In genomic region chr17:66847011-66847410, GRCm38 (mm10) we compare ENCODE assay signal across 6 mouse cellular contexts.
A peak's percentile ranks its signal among the peaks of the same experiment; 100 is the strongest.
DNase-seq lines count a peak whose midpoint lies in the region; ATAC-seq and TF ChIP-seq lines count a peak whose summit lies in the region.
"Not testable (repeated sequence)": the region's sequence is repeated elsewhere in the genome, so short reads cannot be mapped to it uniquely, and the experiment has no call there.

No protein-coding gene starts in this region.

- peaks cover 26% of the 10 kb centered on the region for H3K4me1 ChIP-seq in limb, embryonic 10.5 days
- not testable (repeated sequence) for H3K4me1 ChIP-seq in liver, embryonic 15.5 days (replicated peaks); lung, postnatal 0 days (ENCODE audit: insufficient read depth, low read depth, low read length)

- H3K9me3 ChIP-seq in limb, embryonic 10.5 days (replicated peaks); liver, embryonic 15.5 days (replicated peaks); lung, postnatal 0 days (ENCODE audit: low read length): not testable (repeated sequence)

- H3K9ac ChIP-seq in liver, embryonic 15.5 days; lung, postnatal 0 days (replicated peaks; ENCODE audit: low read depth): not testable (repeated sequence)

- peaks cover 15% of the 10 kb centered on the region; the same call in 1 of the 2 replicates for H3K27me3 ChIP-seq in limb, embryonic 10.5 days (ENCODE audit: low read depth, poor library complexity, severe bottlenecking)
- H3K27me3 ChIP-seq in liver, embryonic 15.5 days; lung, postnatal 0 days (replicated peaks; ENCODE audit: insufficient read depth, low read length): not testable (repeated sequence)

- H3K36me3 ChIP-seq in limb, embryonic 10.5 days; liver, embryonic 15.5 days (replicated peaks); lung, postnatal 0 days (ENCODE audit: insufficient read depth, low read length): not testable (repeated sequence)

- not testable (repeated sequence) for TF ChIP-seq CTCF in lung, postnatal 0 days (IDR thresholded peaks at IDR 0.05)

- peak; percentile 31; the same call in 1 of the 2 replicates for ATAC-seq in liver, embryonic 15.5 days (ENCODE audit: insufficient read depth)
- ATAC-seq in lung, postnatal 0 days, result peak; percentile 30; the same call in 1 of the 2 replicates

- DNase-seq in adrenal gland, adult 2 months, result peak; percentile 50
- peak; percentile 35 for DNase-seq in adrenal gland, postnatal 14 days
- DNase-seq in limb, embryonic 10.5 days (ENCODE audit: low spot score), result peak; percentile 24
- DNase-seq in lung, postnatal 0 days (ENCODE audit: low spot score), result peak; percentile 31
- DNase-seq in ovary, adult 18-20 months (ENCODE audit: low spot score), result peak; percentile 26

- WGBS in limb, embryonic 10.5 days, result 91% methylated on average over 4 of the region's 4 CpGs
- WGBS in liver, embryonic 15.5 days (ENCODE audit: insufficient replicate concordance), result 49% methylated on average over 4 of the region's 4 CpGs
- 79% methylated on average over 4 of the region's 4 CpGs for WGBS in lung, postnatal 0 days

- not testable (repeated sequence) for H3K27ac ChIP-seq in limb, embryonic 10.5 days; liver, embryonic 15.5 days (replicated peaks); lung, postnatal 0 days (ENCODE audit: low read length)

- TF ChIP-seq EP300 in lung, postnatal 0 days (IDR thresholded peaks at IDR 0.05), result not testable (repeated sequence)

- H3K4me3 ChIP-seq in limb, embryonic 10.5 days; liver, embryonic 15.5 days (replicated peaks); lung, postnatal 0 days (ENCODE audit: low read depth, low read length): not testable (repeated sequence)

- H3K4me2 ChIP-seq in liver, embryonic 15.5 days; lung, postnatal 0 days (replicated peaks; ENCODE audit: low read depth, low read length): not testable (repeated sequence)
